Mouse (Mus musculus) hindbrain, embryonic 11.5 days (tissue): Measurements from ENCODE around the gene Pfn4. TPM values are rescaled to one million over a fixed set of nuclear protein-coding genes. Genes with fewer than 3 reads are reported as not detected.

Experiments
- ATAC-seq: fragments of 200-750 bp; cut with Nextera tagmentation; 2 replicates; pipeline ENCODE4 v1.8.0; 2017; ENCODE audit warnings: mild to moderate bottlenecking, moderate TSS enrichment, moderate library complexity; ENCODE audit not compliant: low FRiP score
- DNase-seq: peaks from one replicate; pipeline ENCODE4 v3.0.0-alpha.2; 2015; ENCODE audit warnings: low spot score
- H3K27ac ChIP-seq: fragments of 300-500 bp; sonication (generic); 2 replicates; pipeline ENCODE4 v1.5.1; 2014; ENCODE audit warnings: mild to moderate bottlenecking, low read depth, low read length
- H3K27me3 ChIP-seq: fragments of 300-500 bp; sonication (generic); 2 replicates; pipeline ENCODE4 v1.6.1; 2014; ENCODE audit warnings: mild to moderate bottlenecking, low read length, moderate library complexity, mixed read lengths; ENCODE audit not compliant: control insufficient read depth, insufficient read depth
- H3K36me3 ChIP-seq: fragments of 300-500 bp; sonication (generic); 2 replicates; pipeline ENCODE4 v1.6.1; 2014; ENCODE audit warnings: mild to moderate bottlenecking, low read length, moderate library complexity, mixed read lengths; ENCODE audit not compliant: control insufficient read depth, insufficient read depth
- H3K4me1 ChIP-seq: fragments of 300-500 bp; sonication (generic); replicated peaks from 2 replicates; pipeline ENCODE4 v1.6.1; 2014; ENCODE audit warnings: low read length, mixed read lengths; ENCODE audit not compliant: control insufficient read depth, insufficient read depth
- H3K4me2 ChIP-seq: fragments of 300-500 bp; sonication (generic); replicated peaks from 2 replicates; pipeline ENCODE4 v1.6.1; 2014; ENCODE audit warnings: mild to moderate bottlenecking, low read depth, low read length
- H3K4me3 ChIP-seq: fragments of 300-500 bp; sonication (generic); 2 replicates; pipeline ENCODE4 v1.5.1; 2014; ENCODE audit warnings: low read depth, low read length
- H3K9ac ChIP-seq: fragments of 300-500 bp; sonication (generic); 2 replicates; pipeline ENCODE4 v1.6.1; 2014; ENCODE audit warnings: low read depth, low read length
- H3K9me3 ChIP-seq: fragments of 300-500 bp; sonication (generic); 2 replicates; pipeline ENCODE4 v1.6.1; 2016; ENCODE audit warnings: low read length; ENCODE audit not compliant: control insufficient read depth
- WGBS: fragments of 180-500 bp; shearing (Covaris S2); extraction: QIAGEN DNeasy Blood & Tissue Kit; methylation state at CpG from one replicate; pipeline ENCODE4 v1.1.7; 2014; 5-methylcytosine and 5-hydroxymethylcytosine counted together
- polyA plus RNA-seq: library from polyadenylated mRNA; unstranded; fragments of >200 nt; fragmentation: Nextera tagmentation; extraction: Ambion mirVana; gene quantifications from 2 replicates; pipeline ENCODE4 v1.2.1, GENCODE M21; 2014

Pfn4 gene
- polyA plus RNA-seq, 1 experiment from 2014 or later, result 8.4 TPM

DNA sequence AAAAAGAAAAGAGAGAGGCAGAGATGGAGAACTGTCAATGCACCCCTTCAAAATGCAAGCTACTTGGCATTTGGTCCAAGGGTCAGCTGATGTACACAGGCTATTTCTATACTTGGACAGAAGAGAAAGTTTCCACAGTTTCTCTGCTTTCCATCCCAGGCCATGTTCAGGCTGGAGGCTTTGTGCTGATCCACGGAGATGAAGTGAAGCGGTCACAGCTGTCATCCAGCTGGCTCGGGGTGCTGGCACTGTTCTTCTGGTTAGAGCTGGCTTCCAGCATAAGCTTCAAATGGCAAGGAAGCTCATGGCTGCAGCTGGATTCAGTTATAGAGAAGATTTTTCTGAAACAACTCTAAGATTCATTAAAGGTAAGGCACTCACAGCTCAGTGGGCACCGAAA lies 44.8 kb downstream of the Pfn4 start:
- Histone ChIP-seq H3K27ac (no peak overlapping the region), H3K4me3 (no peak overlapping the region), H3K4me2 (no peak overlapping the region), H3K27me3 (no peaks in the 10 kb centered on the region), H3K9me3 (no peaks in the 10 kb centered on the region), H3K36me3 (no peaks in the 10 kb centered on the region), H3K9ac (no peak overlapping the region), H3K4me1 (no peaks in the 10 kb centered on the region)
- ATAC-seq (no peak), DNase-seq (no peak)
- WGBS, result 85% methylated on average over 4 of the region's 4 CpGs

DNA sequence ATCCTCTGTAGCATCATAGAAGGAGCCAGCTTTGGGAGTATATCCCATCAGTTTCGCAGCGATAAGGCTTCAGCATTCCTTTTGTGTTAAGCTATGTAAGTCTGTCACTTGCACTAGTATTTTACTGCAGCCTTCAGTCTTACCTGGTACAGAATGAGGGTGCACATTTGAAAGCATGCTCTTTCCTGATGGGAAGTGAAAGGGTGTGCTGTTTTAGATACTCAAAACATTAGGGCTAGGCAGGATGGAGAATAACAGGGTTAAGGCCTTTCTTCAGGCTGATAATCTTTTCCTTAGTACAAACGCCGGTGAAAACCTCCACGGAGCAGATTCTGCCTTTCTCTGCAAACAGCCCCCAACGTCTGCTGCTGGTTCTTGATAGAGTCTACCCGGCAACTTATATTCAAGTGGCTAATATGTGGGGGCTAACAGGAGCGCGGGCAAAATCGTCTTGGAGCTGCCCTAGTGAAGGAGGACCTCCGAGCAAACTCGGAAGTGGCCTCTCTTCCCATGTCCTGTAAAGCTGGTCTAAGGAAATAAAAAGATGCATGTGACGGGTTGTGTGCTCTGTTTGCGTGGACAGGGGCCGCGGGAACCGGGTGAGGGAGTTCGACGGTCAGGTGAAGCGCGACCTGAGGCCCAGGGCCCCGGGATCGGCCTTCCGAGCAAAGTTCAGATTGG lies 48.0 kb downstream of the Pfn4 start:
- no peaks in the 10 kb centered on the region for H3K36me3 ChIP-seq
- peak; percentile 83 for ATAC-seq
- no peaks in the 10 kb centered on the region for H3K4me1 ChIP-seq
- WGBS, result 13% methylated on average over 24 of the region's 24 CpGs
- H3K4me3 ChIP-seq, result peak overlapping the region; percentile 89
- H3K9me3 ChIP-seq, result no peaks in the 10 kb centered on the region
- peak overlapping the region; percentile 74 for H3K27ac ChIP-seq
- peak overlapping the region; percentile 53 for H3K9ac ChIP-seq
- H3K4me2 ChIP-seq, result peak overlapping the region; percentile 56
- H3K27me3 ChIP-seq, result no peaks in the 10 kb centered on the region
- DNase-seq, result no peak

DNA sequence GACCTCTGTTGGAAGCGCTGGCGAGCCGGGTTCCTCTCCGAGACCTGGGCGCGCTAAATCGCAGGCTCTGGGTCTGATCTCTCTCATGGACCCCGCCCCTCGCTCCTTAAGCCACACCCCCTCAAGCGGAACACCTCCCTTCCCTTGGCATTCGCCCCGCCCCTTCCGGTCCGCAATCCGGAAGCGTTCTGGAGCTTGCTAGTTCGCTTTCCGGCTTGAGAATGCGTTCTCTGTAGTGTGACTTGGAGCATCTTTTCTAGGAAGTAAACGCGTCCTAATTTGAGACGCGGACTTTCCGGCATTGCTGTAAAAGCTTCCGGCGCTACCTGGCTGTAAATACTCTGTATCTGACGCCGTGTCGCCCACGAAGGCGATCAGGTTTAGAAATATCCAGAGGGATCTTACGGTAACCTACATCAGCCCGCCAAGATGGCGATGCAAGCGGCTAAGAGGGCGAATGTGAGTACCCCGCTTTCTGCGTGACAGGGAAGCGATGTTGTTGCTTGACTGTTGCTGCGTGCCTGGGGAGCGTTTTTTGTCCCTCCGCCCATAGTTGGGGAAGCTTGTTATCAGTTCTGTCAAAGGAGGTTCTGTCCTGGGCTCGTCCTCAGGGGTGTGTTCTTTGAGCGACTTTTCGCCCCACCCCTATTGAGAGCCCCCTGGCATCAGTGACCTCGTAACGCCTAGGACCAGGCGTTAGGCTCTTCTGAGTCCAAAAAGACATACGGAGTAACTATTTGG lies 48.7 kb downstream of the Pfn4 start, which contains the start of gene Sf3b6:
Gene Sf3b6 (plus strand): TSS at position 184 of the 741 bp plus-strand sequence.
- Histone ChIP-seq H3K4me2 (peak within 1 kb of the TSS; percentile 82), H3K36me3 (no peaks in the 10 kb centered on the region), H3K4me1 (no peaks in the 10 kb centered on the region), H3K9me3 (no peaks in the 10 kb centered on the region), H3K4me3 (peak within 1 kb of the TSS; percentile 89), H3K9ac (peak within 1 kb of the TSS; percentile 59), H3K27ac (peak within 1 kb of the TSS; percentile 74), H3K27me3 (no peaks in the 10 kb centered on the region)
- ATAC-seq, result peak; percentile 99
- WGBS, result under 1% methylated on average over 49 of the region's 49 CpGs
- DNase-seq, result peak; percentile 99

DNA sequence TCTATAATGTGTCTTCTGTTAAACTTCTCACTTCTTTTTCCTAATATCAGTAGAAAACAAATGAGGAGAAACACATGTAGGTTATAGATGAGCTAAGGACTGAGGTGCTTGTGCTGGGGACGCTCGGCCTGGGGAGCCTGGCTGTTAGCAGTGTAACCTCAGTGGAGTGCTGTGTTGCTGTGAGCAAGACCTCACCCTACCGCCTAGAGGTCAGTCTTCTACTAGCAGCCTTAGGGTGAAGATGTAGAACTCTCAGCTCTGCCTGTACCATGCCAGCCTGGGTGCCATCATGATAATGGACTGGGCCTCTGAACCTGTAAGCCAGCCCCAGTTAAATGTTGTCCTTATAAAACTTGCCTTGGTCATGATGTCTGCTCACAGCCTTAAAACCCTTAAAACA lies 58.4 kb downstream of the Pfn4 start:
- no peaks in the 10 kb centered on the region for H3K27me3 ChIP-seq
- H3K4me3 ChIP-seq, result no peak overlapping the region
- H3K4me2 ChIP-seq, result no peak overlapping the region
- WGBS, result 76% methylated on average over 3 of the region's 3 CpGs
- H3K27ac ChIP-seq, result no peak overlapping the region
- H3K4me1 ChIP-seq, result no peaks in the 10 kb centered on the region
- H3K9ac ChIP-seq, result no peak overlapping the region
- ATAC-seq (no peak), DNase-seq (no peak)
- no peaks in the 10 kb centered on the region for H3K36me3 ChIP-seq
- H3K9me3 ChIP-seq, result no peaks in the 10 kb centered on the region

Other genes starting within 250 kb of the Pfn4 start
- gene Itsn2, start 176.4 kb upstream of the Pfn4 start, polyA plus RNA-seq, result 19.3 and 20.6 TPM in 2 replicates
- not detected in 2 replicates for gene Gm3625, start 176.1 kb upstream of the Pfn4 start, polyA plus RNA-seq
- gene Fam228a, start 30.6 kb upstream of the Pfn4 start, polyA plus RNA-seq, result 0.13 and 1.4 TPM in 2 replicates
- 2.9 and 3.0 TPM in 2 replicates for gene Fam228b, start 245 bp downstream of the Pfn4 start, polyA plus RNA-seq
- 354 and 386 TPM in 2 replicates for gene Sf3b6, start 48.5 kb downstream of the Pfn4 start, polyA plus RNA-seq
- 19.6 TPM in 2 replicates for gene Fkbp1b, start 72.6 kb downstream of the Pfn4 start, polyA plus RNA-seq
- gene Wdcp, start 74.3 kb downstream of the Pfn4 start, polyA plus RNA-seq, result 15.8 and 18.5 TPM in 2 replicates
- gene Mfsd2b, start 105.3 kb downstream of the Pfn4 start, polyA plus RNA-seq, result 4.6 and 4.8 TPM in 2 replicates
- gene Ubxn2a, start 138.7 kb downstream of the Pfn4 start, polyA plus RNA-seq, result 27.0 and 27.8 TPM in 2 replicates
- 23.4 and 25.2 TPM in 2 replicates for gene Atad2b, start 148.3 kb downstream of the Pfn4 start, polyA plus RNA-seq